Mouse (Mus musculus): ENCODE data around the gene Dzank1. TPM values are rescaled to one million over a fixed set of nuclear protein-coding genes. Genes with fewer than 3 reads are reported as not detected.

Dzank1 gene
- total RNA-seq (2021) = 100 to 1,000 TPM; 154 to 164 TPM

GRCm38 (mm10) chr2:144526981-144527820 is at the start of gene Dzank1, which contains the start of gene Polr3f:
Dzank1 (minus strand) TSS chr2:144527414.
Polr3f (plus strand) TSS chr2:144527718.
- intact Hi-C loops (cut with DNase I) = loop anchor here (1.0 kb wide), 1 partner anchor 28 kb away; no protein-coding TSS in a partner anchor
- peak; percentile 99 for DNase-seq (ENCODE audit: low spot score in 2 of 2)

GRCm38 (mm10) chr2:144555820-144556552 is 28.8 kb upstream of the Dzank1 start, which contains the start of gene Sec23b:
Sec23b (plus strand) TSS chr2:144556229.
- DNase-seq (ENCODE audit: low spot score in 2 of 2) = peak; percentile 97 to 99
- intact Hi-C loops (cut with DNase I) = loop anchor here (1.0 kb wide), 1 partner anchor 29 kb away; the partner anchor contains the start of genes Dzank1 and Polr3f

GRCm38 (mm10) chr2:144555286-144555819 is 28.1 kb upstream of the Dzank1 start:
- intact Hi-C loops (cut with DNase I) = loop anchor here (1.0 kb wide), 1 partner anchor 28 kb away; the partner anchor contains the start of genes Dzank1 and Polr3f
- DNase-seq (ENCODE audit: low spot score in 2 of 2) = no peak

GRCm38 (mm10) chr2:144553905-144554304 is 26.7 kb upstream of the Dzank1 start:
- intact Hi-C loops (cut with DNase I) = no loop called here
- DNase-seq (ENCODE audit: low spot score in 2 of 2) = no peak

- intact Hi-C loops (cut with DNase I) = no loop called here
Observed at GRCm38 (mm10) chr2:144550529-144550928, 23.3 kb upstream of the Dzank1 start, which contains the start of gene Rbbp9. Rbbp9 (minus strand) TSS chr2:144550869.

GRCm38 (mm10) chr2:144547559-144547958 is 20.3 kb upstream of the Dzank1 start:
- intact Hi-C loops (cut with DNase I) = no loop called here
- DNase-seq (ENCODE audit: low spot score in 2 of 2) = no peak

More at GRCm38 (mm10) chr2:144550529-144550928, 23.3 kb upstream of the Dzank1 start, which contains the start of gene Rbbp9:
- DNase-seq (ENCODE audit: low spot score in 2 of 2) = peak; percentile 79 to 82

GRCm38 (mm10) chr2:144545481-144545880 is 18.3 kb upstream of the Dzank1 start:
- no peak for DNase-seq (ENCODE audit: low spot score in 2 of 2)
- intact Hi-C loops (cut with DNase I) = no loop called here

GRCm38 (mm10) chr2:144545061-144545460 is 17.8 kb upstream of the Dzank1 start:
- intact Hi-C loops (cut with DNase I) = no loop called here
- DNase-seq (ENCODE audit: low spot score in 2 of 2) = no peak

GRCm38 (mm10) chr2:144544630-144545029 is 17.4 kb upstream of the Dzank1 start:
- intact Hi-C loops (cut with DNase I) = no loop called here
- no peak for DNase-seq (ENCODE audit: low spot score in 2 of 2)

- intact Hi-C loops (cut with DNase I) = no loop called here
- no peak for DNase-seq (ENCODE audit: low spot score in 2 of 2)
Observed at GRCm38 (mm10) chr2:144543670-144544069, 16.5 kb upstream of the Dzank1 start.

GRCm38 (mm10) chr2:144541246-144541645 is 14.0 kb upstream of the Dzank1 start:
- no peak for DNase-seq (ENCODE audit: low spot score in 2 of 2)
- intact Hi-C loops (cut with DNase I) = no loop called here

GRCm38 (mm10) chr2:144537123-144537522 is 9.9 kb upstream of the Dzank1 start:
- DNase-seq (ENCODE audit: low spot score in 2 of 2) = no peak
- intact Hi-C loops (cut with DNase I) = no loop called here

GRCm38 (mm10) chr2:144527821-144528174 is 584 bp upstream of the Dzank1 start:
- DNase-seq (ENCODE audit: low spot score in 2 of 2) = no peak
- intact Hi-C loops (cut with DNase I) = loop anchor here (1.0 kb wide), 1 partner anchor 28 kb away; no protein-coding TSS in a partner anchor

- intact Hi-C loops (cut with DNase I) = no loop called here
- peak in 1 of 2 experiments; percentile 37 for DNase-seq (ENCODE audit: low spot score in 2 of 2)
Observed at GRCm38 (mm10) chr2:144525856-144526255, 1.4 kb downstream of the Dzank1 start.

- intact Hi-C loops (cut with DNase I) = no loop called here
- no peak for DNase-seq (ENCODE audit: low spot score in 2 of 2)
Observed at GRCm38 (mm10) chr2:144519772-144520171, 7.4 kb downstream of the Dzank1 start.

GRCm38 (mm10) chr2:144514619-144515018 is 12.6 kb downstream of the Dzank1 start:
- intact Hi-C loops (cut with DNase I) = no loop called here
- peak in 1 of 2 experiments; percentile 64 for DNase-seq (ENCODE audit: low spot score in 2 of 2)

GRCm38 (mm10) chr2:144502134-144502533 is 25.1 kb downstream of the Dzank1 start:
- intact Hi-C loops (cut with DNase I) = no loop called here
- DNase-seq (ENCODE audit: low spot score in 2 of 2) = no peak

- intact Hi-C loops (cut with DNase I) = no loop called here
Observed at GRCm38 (mm10) chr2:144489342-144489741, 37.9 kb downstream of the Dzank1 start.

GRCm38 (mm10) chr2:144487476-144487875 is 39.7 kb downstream of the Dzank1 start:
- no peak for DNase-seq (ENCODE audit: low spot score in 2 of 2)
- intact Hi-C loops (cut with DNase I) = no loop called here

More at GRCm38 (mm10) chr2:144489342-144489741, 37.9 kb downstream of the Dzank1 start:
- DNase-seq (ENCODE audit: low spot score in 2 of 2) = no peak

GRCm38 (mm10) chr2:144485439-144485838 is 41.8 kb downstream of the Dzank1 start:
- intact Hi-C loops (cut with DNase I) = no loop called here
- DNase-seq (ENCODE audit: low spot score in 2 of 2) = no peak
